Mouse (Mus musculus) testis, postnatal 10 days (tissue): ENCODE measurements at regions not wholly inside any gene's neighbourhood (a gene's known extent, or its start where the extent isn't known, plus 50 kb on each side); places are given as distances from the start of the nearest gene placed in this dataset.

Experiments used
- DNase-seq: peaks from one replicate; pipeline ENCODE4 v3.0.0; 2021; ENCODE audit warnings: low spot score

- DNase-seq: no peak
These were observed 63.5 kb upstream of the Ndst3 start for GRCm38 (mm10) chr3:123754011-123754610.

DNA sequence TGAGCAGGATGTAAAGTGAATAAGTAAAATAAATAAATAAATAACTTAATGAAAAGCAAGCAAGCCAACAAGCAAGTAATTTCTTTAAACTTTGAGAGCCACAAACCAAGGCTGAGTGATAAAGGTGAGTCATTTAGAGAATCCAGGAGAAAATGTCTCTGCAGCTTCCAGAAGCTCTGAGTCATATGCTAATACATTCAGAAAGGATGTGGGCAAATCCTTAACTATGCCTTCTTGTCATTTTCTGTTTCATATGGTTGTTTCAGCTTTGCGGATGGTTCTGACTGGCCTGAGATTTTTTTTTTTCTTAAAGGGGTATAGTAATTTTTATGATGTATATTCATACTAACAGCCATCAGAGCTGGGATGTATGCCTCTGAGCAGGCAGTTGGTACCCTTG, 64.3 kb upstream of the Ndst3 start:
- no peak for DNase-seq

GRCm38 (mm10) chr3:123765911-123766556, 75.4 kb upstream of the Ndst3 start:
- no peak for DNase-seq

- DNase-seq: no peak
These were observed 75.9 kb upstream of the Ndst3 start for GRCm38 (mm10) chr3:123766557-123766913.

GRCm38 (mm10) chr3:123780507-123780906, 89.9 kb upstream of the Ndst3 start:
- DNase-seq: peak; percentile 42

- no peak for DNase-seq
These were observed 90.9 kb upstream of the Ndst3 start for GRCm38 (mm10) chr3:123781581-123781980.

DNA sequence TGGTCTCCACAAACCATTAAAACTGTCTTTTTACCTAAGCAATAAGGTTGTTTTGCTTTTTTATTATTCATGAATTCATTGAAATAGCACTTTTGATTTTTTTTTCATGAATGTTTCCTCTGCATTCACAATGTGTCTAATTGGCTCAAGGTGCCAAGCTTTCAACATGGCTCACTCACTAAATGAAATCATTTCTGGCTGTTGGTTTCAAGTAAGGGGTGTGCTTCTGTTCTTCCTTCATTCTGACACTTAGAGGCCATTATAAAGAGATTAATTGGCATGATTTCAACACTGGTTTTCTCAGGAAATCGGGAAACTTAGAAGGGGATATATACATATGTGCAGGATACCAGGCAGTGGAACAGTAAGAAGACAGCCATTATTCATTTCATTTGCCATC, 93.5 kb upstream of the Ndst3 start:
- DNase-seq: no peak

DNA sequence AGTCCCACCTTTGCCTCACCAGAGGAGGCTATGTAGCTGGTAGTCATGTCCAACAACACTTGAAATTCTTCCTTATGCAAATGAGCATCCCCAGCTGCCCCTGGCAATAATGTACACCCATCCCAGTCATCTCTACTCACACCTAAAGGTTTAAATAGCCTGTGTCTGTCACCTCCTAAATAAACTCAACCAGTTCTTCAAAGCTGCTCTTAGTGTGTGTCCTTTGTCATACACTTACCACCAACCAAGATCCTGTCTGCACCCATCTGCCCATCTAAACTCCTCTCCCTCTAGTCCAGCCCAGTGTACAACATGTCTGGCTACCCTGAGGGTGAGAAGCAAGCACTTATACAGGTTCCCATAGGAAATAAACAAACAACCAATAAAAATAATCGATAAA, 103.4 kb upstream of the Ndst3 start:
- no peak for DNase-seq

- no peak for DNase-seq
These were observed 114.7 kb upstream of the Ndst3 start for GRCm38 (mm10) chr3:123805338-123805737.

DNA sequence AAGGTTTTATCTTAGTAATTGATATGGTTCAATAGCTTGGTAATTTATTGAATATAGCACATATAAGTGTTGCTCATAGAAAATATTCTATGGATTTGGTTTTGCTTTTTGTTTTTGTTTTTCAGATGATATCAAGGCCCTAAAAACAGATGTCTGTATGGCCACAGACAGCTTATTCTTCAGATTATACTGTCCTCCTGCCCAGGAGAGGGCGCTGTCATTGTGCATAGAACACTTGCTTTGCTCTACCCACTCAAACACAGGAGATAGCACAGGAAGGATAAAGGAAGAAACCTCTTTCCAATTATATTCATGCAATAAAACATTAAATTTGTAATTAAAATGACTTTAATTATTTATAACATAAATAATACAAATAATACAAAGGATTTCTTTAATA, 115.4 kb upstream of the Ndst3 start:
- DNase-seq: peak; percentile 39

GRCm38 (mm10) chr3:123806546-123806945, 115.9 kb upstream of the Ndst3 start:
- no peak for DNase-seq

GRCm38 (mm10) chr3:123810018-123810942, 119.6 kb upstream of the Ndst3 start:
- DNase-seq: no peak

DNA sequence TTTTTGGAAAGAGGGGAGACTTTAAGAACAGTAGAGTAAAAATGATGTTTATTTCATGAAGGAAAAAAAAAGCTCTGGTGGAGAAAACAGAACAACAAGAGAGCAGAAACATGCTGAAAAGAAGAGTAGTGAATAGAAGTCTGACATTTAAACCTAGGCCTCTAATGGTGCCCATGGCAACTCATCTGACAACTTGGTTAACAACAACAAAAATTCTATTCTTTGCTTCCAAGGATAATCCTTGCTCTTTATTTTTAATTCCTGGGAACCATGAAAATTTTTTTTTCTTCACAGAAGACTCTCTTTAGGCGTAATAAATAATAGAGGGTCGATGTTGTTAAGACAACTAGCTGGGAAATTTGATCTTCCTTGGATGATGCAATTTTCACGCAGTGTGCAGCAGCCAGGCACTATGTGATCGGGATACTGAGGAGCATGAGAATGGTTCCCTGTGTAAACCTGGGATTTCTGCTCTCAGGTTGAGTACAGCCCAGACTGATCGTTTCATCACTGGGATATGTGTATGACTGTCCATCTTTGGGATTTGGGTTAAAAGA, 120.4 kb upstream of the Ndst3 start:
- no peak for DNase-seq

GRCm38 (mm10) chr3:123828790-123829189, 138.1 kb upstream of the Ndst3 start:
- no peak for DNase-seq

GRCm38 (mm10) chr3:123838385-123839170, 147.9 kb upstream of the Ndst3 start:
- no peak for DNase-seq

- no peak for DNase-seq
These were observed 155.9 kb upstream of the Ndst3 start for GRCm38 (mm10) chr3:123846554-123846953.

DNA sequence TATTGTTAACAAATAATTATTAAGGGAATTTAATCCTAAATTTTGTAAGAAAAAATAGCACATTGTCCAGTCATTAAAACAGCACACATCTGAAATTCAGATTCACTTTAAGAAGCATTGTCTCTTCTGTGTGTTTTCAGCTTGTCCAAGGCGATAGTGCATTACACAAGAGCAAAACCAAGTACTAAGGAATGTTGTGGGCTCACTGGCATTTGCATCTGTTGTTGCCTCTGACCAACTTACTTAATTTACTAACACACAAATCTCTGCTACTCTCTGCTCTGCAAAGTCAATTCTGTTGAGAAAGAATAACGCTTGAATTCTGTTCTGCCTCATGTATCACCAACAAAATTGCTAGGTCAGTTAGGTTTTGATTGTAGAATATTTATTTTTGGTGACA, 158.0 kb upstream of the Ndst3 start:
- no peak for DNase-seq

DNA sequence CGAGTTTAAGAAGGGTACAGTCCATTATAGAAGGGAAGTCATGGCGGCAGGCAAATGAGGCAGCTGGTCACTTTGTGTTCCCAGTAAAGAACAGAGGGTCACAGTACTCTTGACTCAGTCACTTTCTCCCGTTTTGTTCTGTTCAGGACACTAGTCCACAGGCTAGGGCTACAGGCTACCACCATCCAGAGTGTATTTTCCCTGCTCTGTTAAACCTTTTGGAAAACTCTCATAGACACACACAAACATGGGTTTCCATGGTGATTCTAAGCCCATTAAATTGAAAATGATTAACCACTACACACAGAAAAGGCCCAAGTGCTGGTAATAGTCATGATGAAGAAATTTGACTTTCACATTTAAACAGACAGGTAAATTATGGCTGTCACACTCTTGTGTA, 162.2 kb upstream of the Ndst3 start:
- no peak for DNase-seq

DNA sequence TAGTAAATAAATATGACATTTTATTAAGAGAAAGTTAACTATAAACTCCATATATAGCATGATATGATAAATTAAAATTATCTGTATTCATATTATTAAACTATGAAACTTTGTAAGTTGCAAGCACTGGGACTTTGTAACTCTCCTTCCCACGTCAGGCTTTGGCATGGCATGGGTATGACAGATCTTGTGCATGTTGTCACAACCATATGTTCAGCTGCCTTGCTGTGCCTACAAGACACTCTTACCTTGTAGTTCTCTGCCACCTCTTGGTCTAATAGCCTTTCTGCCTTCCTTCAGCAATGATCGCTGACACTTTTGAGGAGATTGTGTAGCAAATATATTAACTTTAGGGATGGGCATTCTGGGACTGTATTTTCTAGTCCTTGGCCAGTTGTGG, 183.1 kb upstream of the Ndst3 start:
- no peak for DNase-seq

GRCm38 (mm10) chr3:123893691-123894090, 203.0 kb upstream of the Ndst3 start:
- DNase-seq: no peak

DNA sequence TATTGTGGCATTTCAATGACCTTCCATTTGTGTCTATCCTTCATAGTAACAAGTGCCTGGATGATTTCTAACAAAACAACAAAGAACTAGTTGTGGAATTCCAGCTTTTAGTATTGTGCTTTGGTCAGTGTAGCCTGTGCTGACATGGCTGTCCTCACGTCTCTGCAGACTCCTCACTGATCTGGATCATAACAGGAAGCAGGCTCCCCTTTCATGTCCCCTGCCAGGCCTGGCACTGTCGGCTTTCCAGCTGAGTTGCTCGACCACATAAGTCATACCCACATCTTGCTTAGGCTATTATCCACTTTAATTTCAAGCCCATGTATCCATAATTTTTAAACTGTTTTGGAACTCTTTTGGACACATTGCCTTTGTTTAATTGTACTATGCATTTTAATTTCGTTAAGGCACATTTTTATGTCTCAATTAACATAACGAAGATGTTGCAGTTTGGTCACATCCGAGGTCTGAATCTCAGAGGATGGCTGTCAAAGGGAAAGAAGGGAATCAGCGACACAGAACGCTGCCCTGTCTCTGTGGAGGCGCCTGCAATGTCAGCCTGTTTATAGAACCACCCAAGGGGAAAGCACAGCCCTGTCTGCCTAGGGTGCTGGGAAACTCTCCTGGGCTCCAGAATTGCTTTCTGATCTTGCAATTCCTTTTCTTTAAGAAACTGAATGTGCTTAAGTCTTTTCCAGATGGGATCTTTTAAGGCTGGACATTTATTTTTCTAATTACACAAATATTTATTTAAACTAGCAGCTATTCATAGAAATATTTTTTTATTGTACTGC, 215.5 kb upstream of the Ndst3 start:
- DNase-seq: no peak
